In genomic region chr15:30762695-30763285, GRCm38 (mm10) we compare ENCODE assay signal across 16 mouse cellular contexts.
DNase-seq lines count a peak whose midpoint lies in the region; ATAC-seq lines count a peak whose summit lies in the region.
"Had no signal": no experiment of that assay in that cellular context is flagged by ENCODE, and none has a peak within 500 bp of the region (broad histone marks: within the 10 kb centered on the region; RNA-seq: fewer than 3 reads in every experiment).

No protein-coding gene starts in this region.

- H3K4me1 ChIP-seq in forebrain, embryonic 16.5 days (replicated peaks; ENCODE audit: control insufficient read depth, insufficient read depth, low read length), result no peaks in the 10 kb centered on the region; the same call in 1 of the 2 replicates
- H3K4me1 ChIP-seq in forebrain, embryonic 11.5 days (replicated peaks; ENCODE audit: control insufficient read depth, insufficient read depth, low read length), result no peaks in the 10 kb centered on the region
- peaks cover 14% of the 10 kb centered on the region for H3K4me1 ChIP-seq in neural tube, embryonic 13.5 days (replicated peaks)
- H3K4me1 ChIP-seq in hindbrain, embryonic 15.5 days (replicated peaks), result peaks cover 14% of the 10 kb centered on the region

- no peaks in the 10 kb centered on the region for H3K27me3 ChIP-seq in forebrain, embryonic 16.5 days (replicated peaks; ENCODE audit: control insufficient read depth, insufficient read depth, low read length)
- H3K27me3 ChIP-seq in forebrain, embryonic 11.5 days (ENCODE audit: control insufficient read depth, insufficient read depth, low read length), result no peaks in the 10 kb centered on the region
- H3K27me3 ChIP-seq in neural tube, embryonic 13.5 days, result no peaks in the 10 kb centered on the region
- H3K27me3 ChIP-seq in hindbrain, embryonic 15.5 days, result no peaks in the 10 kb centered on the region
- H3K27me3 ChIP-seq: limb, embryonic 15.5 days had no signal

- H3K9ac ChIP-seq in forebrain, embryonic 16.5 days (replicated peaks; ENCODE audit: low read depth, low read length), result no peak overlapping the region
- no peak overlapping the region for H3K9ac ChIP-seq in forebrain, embryonic 11.5 days (ENCODE audit: low read length)
- 0 out of 2 replicates have a peak overlapping the region, but pooled peaks have one; percentile 8 for H3K9ac ChIP-seq in neural tube, embryonic 13.5 days
- no peak overlapping the region for H3K9ac ChIP-seq in hindbrain, embryonic 15.5 days
- H3K9ac ChIP-seq: limb, embryonic 15.5 days; lung, embryonic 14.5 days had no signal

- peak; percentile 31 for ATAC-seq in forebrain, embryonic 16.5 days
- ATAC-seq in forebrain, embryonic 11.5 days (replicated peaks; ENCODE audit: low FRiP score), result no peak
- ATAC-seq in neural tube, embryonic 13.5 days (ENCODE audit: low read depth), result no peak; the same call in 1 of the 2 replicates
- ATAC-seq in hindbrain, embryonic 15.5 days (ENCODE audit: low FRiP score, low read depth), result no peak

- no peaks in the 10 kb centered on the region for H3K9me3 ChIP-seq in forebrain, embryonic 16.5 days (ENCODE audit: control insufficient read depth, low read length)
- H3K9me3 ChIP-seq in forebrain, embryonic 11.5 days (ENCODE audit: control insufficient read depth, low read length), result no peaks in the 10 kb centered on the region
- no peaks in the 10 kb centered on the region for H3K9me3 ChIP-seq in neural tube, embryonic 13.5 days
- no peaks in the 10 kb centered on the region for H3K9me3 ChIP-seq in hindbrain, embryonic 15.5 days
- H3K9me3 ChIP-seq: limb, embryonic 15.5 days had no signal

- no peak overlapping the region for H3K4me3 ChIP-seq in forebrain, embryonic 16.5 days (replicated peaks; ENCODE audit: low read length)
- no peak overlapping the region for H3K4me3 ChIP-seq in forebrain, embryonic 11.5 days (ENCODE audit: low read depth, low read length)
- no peak overlapping the region for H3K4me3 ChIP-seq in neural tube, embryonic 13.5 days
- no peak overlapping the region for H3K4me3 ChIP-seq in hindbrain, embryonic 15.5 days
- H3K4me3 ChIP-seq: layer of hippocampus, adult 2 months; limb, embryonic 15.5 days had no signal

- no peak overlapping the region for H3K27ac ChIP-seq in forebrain, embryonic 16.5 days (ENCODE audit: low read length)
- no peak overlapping the region for H3K27ac ChIP-seq in forebrain, embryonic 11.5 days (ENCODE audit: low read depth, low read length)
- H3K27ac ChIP-seq in neural tube, embryonic 13.5 days (replicated peaks), result peak overlapping the region; percentile 61
- H3K27ac ChIP-seq in hindbrain, embryonic 15.5 days (replicated peaks), result 0 out of 2 replicates have a peak overlapping the region, but pooled peaks have one; percentile 20
- H3K27ac ChIP-seq: kidney, postnatal 0 days; layer of hippocampus, adult 2 months; limb, embryonic 15.5 days had no signal

- H3K36me3 ChIP-seq in forebrain, embryonic 16.5 days (ENCODE audit: control insufficient read depth, insufficient read depth), result no peaks in the 10 kb centered on the region
- H3K36me3 ChIP-seq in forebrain, embryonic 11.5 days (ENCODE audit: control insufficient read depth, insufficient read depth, low read length), result no peaks in the 10 kb centered on the region
- no peaks in the 10 kb centered on the region for H3K36me3 ChIP-seq in neural tube, embryonic 13.5 days
- H3K36me3 ChIP-seq in hindbrain, embryonic 15.5 days, result no peaks in the 10 kb centered on the region
- H3K36me3 ChIP-seq: limb, embryonic 15.5 days had no signal

- H3K4me2 ChIP-seq in forebrain, embryonic 16.5 days (ENCODE audit: low read length), result no peak overlapping the region
- H3K4me2 ChIP-seq in forebrain, embryonic 11.5 days (ENCODE audit: low read depth, low read length, severe bottlenecking), result no peak overlapping the region
- no peak overlapping the region for H3K4me2 ChIP-seq in neural tube, embryonic 13.5 days
- no peak overlapping the region for H3K4me2 ChIP-seq in hindbrain, embryonic 15.5 days
- H3K4me2 ChIP-seq: limb, embryonic 15.5 days; lung, embryonic 14.5 days had no signal

- no peak for DNase-seq in forebrain, embryonic 11.5 days (ENCODE audit: low spot score)
- no peak for DNase-seq in neural tube, embryonic 10.5 days (ENCODE audit: extremely low spot score, low spot score)
- peak; percentile 10 for DNase-seq in skeletal muscle tissue, adult 2 months (ENCODE audit: low read depth, low spot score)
- no peak for DNase-seq in right cerebral cortex, postnatal 25 days
- no peak for DNase-seq in lung, adult 18-20 months
- DNase-seq: adrenal gland, adult 2 months; B cell, adult 2 months; cerebellum, adult 9-10 months; lung, embryonic 14.5 days; thymus, adult 18-20 months had no signal

- WGBS in forebrain, embryonic 16.5 days, result 67% methylated on average over 1 of the region's 1 CpGs
- 94% methylated on average over 1 of the region's 1 CpGs for WGBS in forebrain, embryonic 11.5 days
- WGBS in neural tube, embryonic 13.5 days, result 95% methylated on average over 1 of the region's 1 CpGs
- WGBS in hindbrain, embryonic 15.5 days, result 88% methylated on average over 1 of the region's 1 CpGs

Comparison
In these comparisons a context has a peak if more than half of its experiments do, and no peak if none do; other contexts are left out.
1. H3K27ac ChIP-seq: peak in neural tube, embryonic 13.5 days (single experiment) and hindbrain, embryonic 15.5 days (single experiment); none in forebrain, embryonic 16.5 days (single experiment) and forebrain, embryonic 11.5 days (single experiment).